In genomic region chr11:78750885-78751842, GRCm38 (mm10) we compare ENCODE assay signal across 8 mouse cellular contexts. TPM values are rescaled to one million over a fixed set of nuclear protein-coding genes. Genes with fewer than 3 reads are reported as not detected.
DNase-seq lines count a peak whose midpoint lies in the region; ATAC-seq and TF ChIP-seq lines count a peak whose summit lies in the region.

Gene Ccnq (minus strand): TSS chr11:78751729.

- no peak for TF ChIP-seq CTCF in MEL (IDR thresholded peaks at IDR 0.05 in 2 of 3, conservative IDR thresholded peaks at IDR 0.05 in 1 of 3; ENCODE audit: control insufficient read depth in 1 of 3, insufficient read depth in 1 of 3, low read depth in 2 of 3, low read length in 3 of 3, poor library complexity in 1 of 3, severe bottlenecking in 1 of 3)
- TF ChIP-seq CTCF in olfactory bulb, adult 2 months (IDR thresholded peaks at IDR 0.05; ENCODE audit: insufficient read depth, low read depth, low read length), result no peak
- 0 out of 2 replicates have a peak, but pooled peaks have one; percentile 29 for TF ChIP-seq CTCF in thymus, adult 2 months (IDR thresholded peaks at IDR 0.05; ENCODE audit: borderline replicate concordance, control insufficient read depth, extremely low read depth, insufficient read depth, low read length, poor library complexity)

- no peak for TF ChIP-seq RAD21 in MEL (IDR thresholded peaks at IDR 0.05; ENCODE audit: low read depth, low read length)

- peak within 1 kb of the TSS; percentile 57 for H3K27ac ChIP-seq in MEL (ENCODE audit: control insufficient read depth, low read depth, low read length)
- peak within 1 kb of the TSS; percentile 72 for H3K27ac ChIP-seq in forebrain, embryonic 14.5 days (ENCODE audit: low read depth, low read length)
- H3K27ac ChIP-seq in lung, embryonic 15.5 days, result peak within 1 kb of the TSS; percentile 83
- H3K27ac ChIP-seq in olfactory bulb, adult 2 months (ENCODE audit: insufficient read depth, low read depth, low read length), result peak within 1 kb of the TSS; percentile 60
- peak within 1 kb of the TSS; percentile 33; the same call in 1 of the 2 replicates for H3K27ac ChIP-seq in thymus, adult 2 months (ENCODE audit: control insufficient read depth, insufficient read depth, low read length)

- peaks cover 8 to 25% of the 10 kb centered on the region in 2 experiments for H3K4me1 ChIP-seq in MEL (ENCODE audit: control insufficient read depth in 1 of 2, insufficient read depth in 2 of 2, low read length in 2 of 2)
- H3K4me1 ChIP-seq in forebrain, embryonic 14.5 days (ENCODE audit: control insufficient read depth, insufficient read depth, low read length), result peaks cover 4% of the 10 kb centered on the region; the same call in 1 of the 2 replicates
- peaks cover 16% of the 10 kb centered on the region; the same call in 1 of the 2 replicates for H3K4me1 ChIP-seq in lung, embryonic 15.5 days
- peaks cover 12% of the 10 kb centered on the region for H3K4me1 ChIP-seq in olfactory bulb, adult 2 months (ENCODE audit: control insufficient read depth, insufficient read depth, low read length)
- peaks cover 10% of the 10 kb centered on the region for H3K4me1 ChIP-seq in thymus, adult 2 months (replicated peaks; ENCODE audit: control insufficient read depth, insufficient read depth, low read length)

- TF ChIP-seq EP300 in MEL (IDR thresholded peaks at IDR 0.05; ENCODE audit: low read depth in 1 of 2, low read length in 2 of 2), result 0 out of 4 replicates have a peak, but pooled peaks of 1 of the 2 experiments have one; percentile 21

- H3K9ac ChIP-seq in MEL (ENCODE audit: control insufficient read depth, low read depth, low read length, poor library complexity, severe bottlenecking), result peak within 1 kb of the TSS; percentile 74
- peak within 1 kb of the TSS; percentile 80 for H3K9ac ChIP-seq in forebrain, embryonic 14.5 days (ENCODE audit: low read length)
- H3K9ac ChIP-seq in lung, embryonic 15.5 days, result peak within 1 kb of the TSS; percentile 84

- peak within 1 kb of the TSS; percentile 76 for H3K4me2 ChIP-seq in forebrain, embryonic 14.5 days (ENCODE audit: low read length)
- H3K4me2 ChIP-seq in lung, embryonic 15.5 days, result peak within 1 kb of the TSS; percentile 85

- peaks cover 11% of the 10 kb centered on the region for H3K79me2 ChIP-seq in MEL (ENCODE audit: control insufficient read depth, insufficient read depth, low read length, poor library complexity)

- intact Hi-C loops in heart, postnatal 14 days (cut with DNase I), result no loop called here

- peak; percentile 95 for DNase-seq in MEL (ENCODE audit: low read depth, low spot score)
- DNase-seq in cerebellum, adult 11-12 months, result peak; percentile 49
- peak; percentile 81 for DNase-seq in forebrain, embryonic 14.5 days (ENCODE audit: low spot score)
- DNase-seq in heart, postnatal 14 days, result peak; percentile 81 to 85
- DNase-seq in large intestine, adult 2 months (ENCODE audit: low read depth, low spot score), result peak; percentile 54
- DNase-seq in thymus, adult 2 months, result peak; percentile 74

- H3K4me3 ChIP-seq in MEL (ENCODE audit: control insufficient read depth in 1 of 2, insufficient read depth in 1 of 2, low read depth in 2 of 2, low read length in 2 of 2), result peak within 1 kb of the TSS; percentile 59 to 63
- peak within 1 kb of the TSS; percentile 66 for H3K4me3 ChIP-seq in forebrain, embryonic 14.5 days (ENCODE audit: low read depth, low read length)
- H3K4me3 ChIP-seq in lung, embryonic 15.5 days, result peak within 1 kb of the TSS; percentile 84
- H3K4me3 ChIP-seq in olfactory bulb, adult 2 months (ENCODE audit: insufficient read depth, low read depth, low read length), result peak within 1 kb of the TSS; percentile 89
- H3K4me3 ChIP-seq in thymus, adult 2 months (ENCODE audit: control insufficient read depth, insufficient read depth, low read length), result peak within 1 kb of the TSS; percentile 93

- no peaks in the 10 kb centered on the region for H3K27me3 ChIP-seq in MEL (ENCODE audit: control insufficient read depth in 1 of 2, insufficient read depth in 2 of 2, low read length in 2 of 2)
- H3K27me3 ChIP-seq in forebrain, embryonic 14.5 days (replicated peaks; ENCODE audit: control insufficient read depth, insufficient read depth, low read length), result no peaks in the 10 kb centered on the region
- H3K27me3 ChIP-seq in lung, embryonic 15.5 days, result no peaks in the 10 kb centered on the region
- H3K27me3 ChIP-seq in thymus, adult 2 months (ENCODE audit: control insufficient read depth, insufficient read depth, low read length), result no peaks in the 10 kb centered on the region

- peaks cover 0 to 26% of the 10 kb centered on the region in 2 experiments; a peak in 2 of 4 replicates for H3K36me3 ChIP-seq in MEL (ENCODE audit: control insufficient read depth in 1 of 2, insufficient read depth in 2 of 2, low read length in 2 of 2)
- no peaks in the 10 kb centered on the region for H3K36me3 ChIP-seq in forebrain, embryonic 14.5 days (ENCODE audit: control insufficient read depth, insufficient read depth, low read length)
- H3K36me3 ChIP-seq in lung, embryonic 15.5 days, result 0 out of 2 replicates have a peak, but pooled peaks cover 15% of the 10 kb centered on the region
- no peaks in the 10 kb centered on the region for H3K36me3 ChIP-seq in thymus, adult 2 months (ENCODE audit: control insufficient read depth, insufficient read depth, low read length)

- peak; percentile 99 for TF ChIP-seq POLR2A in MEL (IDR thresholded peaks at IDR 0.05; ENCODE audit: control insufficient read depth in 1 of 2, insufficient read depth in 1 of 2, low read depth in 1 of 2, low read length in 2 of 2, poor library complexity in 1 of 2)
- peak; percentile 54 for TF ChIP-seq POLR2A in olfactory bulb, adult 2 months (IDR thresholded peaks at IDR 0.05; ENCODE audit: insufficient read depth, low read depth, low read length)
- peak; percentile 77 for TF ChIP-seq POLR2A in thymus, adult 2 months (IDR thresholded peaks at IDR 0.05; ENCODE audit: control insufficient read depth, extremely low read depth, insufficient read depth, low read length, poor library complexity)

- ATAC-seq in forebrain, embryonic 14.5 days, result peak; percentile 90
- peak; percentile 94 for ATAC-seq in lung, embryonic 15.5 days (ENCODE audit: borderline replicate concordance, extremely low read depth, low FRiP score, low TSS enrichment)

- 10% methylated on average over 58 of the region's 59 CpGs for WGBS in forebrain, embryonic 14.5 days
- 7% methylated on average over 59 of the region's 59 CpGs for WGBS in large intestine, adult 2 months
- WGBS in lung, embryonic 15.5 days, result 8% methylated on average over 58 of the region's 59 CpGs
- WGBS in olfactory bulb, adult 2 months, result 9% methylated on average over 58 of the region's 59 CpGs
- 11% methylated on average over 59 of the region's 59 CpGs for WGBS in thymus, adult 2 months

- no peaks in the 10 kb centered on the region for H3K9me3 ChIP-seq in MEL (replicated peaks; ENCODE audit: insufficient read depth, low read length)
- H3K9me3 ChIP-seq in forebrain, embryonic 14.5 days (replicated peaks; ENCODE audit: control insufficient read depth, low read length), result no peaks in the 10 kb centered on the region
- H3K9me3 ChIP-seq in lung, embryonic 15.5 days, result no peaks in the 10 kb centered on the region

TF ChIP-seq in MEL, 35 proteins besides CTCF, POLR2A, EP300 and RAD21 (continues in another document):
- TF ChIP-seq MYC (IDR thresholded peaks at IDR 0.05; ENCODE audit: low read depth, low read length) (peak; percentile 93), ZMIZ1 (IDR thresholded peaks at IDR 0.05; ENCODE audit: low read depth, low read length) (no peak; the same call in 1 of the 2 replicates), NRF1 (IDR thresholded peaks at IDR 0.05; ENCODE audit: insufficient read depth, low read depth, low read length, poor library complexity, severe bottlenecking) (0 out of 2 replicates have a peak, but pooled peaks have one; percentile 25), CHD2 (IDR thresholded peaks at IDR 0.05; ENCODE audit: low read length) (no peak), SMC3 (IDR thresholded peaks at IDR 0.05; ENCODE audit: low read depth, low read length) (no peak), POLR2AphosphoS5 (IDR thresholded peaks at IDR 0.05; ENCODE audit: borderline replicate concordance, low read depth, low read length) (peak; percentile 26; the same call in 1 of the 2 replicates), CHD1 (IDR thresholded peaks at IDR 0.05; ENCODE audit: low read depth, low read length) (no peak; the same call in 1 of the 2 replicates), ZC3H11A (IDR thresholded peaks at IDR 0.05; ENCODE audit: low read depth, low read length) (no peak), SIN3A (IDR thresholded peaks at IDR 0.05; ENCODE audit: low read length) (peak; percentile 94), TBP (IDR thresholded peaks at IDR 0.05; ENCODE audit: low read depth, low read length) (peak; percentile 84), USF2 (IDR thresholded peaks at IDR 0.05; ENCODE audit: borderline replicate concordance in 1 of 2, insufficient read depth in 1 of 2, low read depth in 1 of 2, low read length in 2 of 2) (no peak), GATA1 (IDR thresholded peaks at IDR 0.05; ENCODE audit: low read depth, low read length) (no peak), ZKSCAN1 (IDR thresholded peaks at IDR 0.05; ENCODE audit: low read depth, low read length) (no peak), HCFC1 (IDR thresholded peaks at IDR 0.05; ENCODE audit: low read depth, low read length) (peak; percentile 88), ETS1 (IDR thresholded peaks at IDR 0.05; ENCODE audit: low read depth, low read length) (no peak), NELFE (IDR thresholded peaks at IDR 0.05; ENCODE audit: low read depth, low read length) (peak; percentile 98), MYB (IDR thresholded peaks at IDR 0.05; ENCODE audit: low read depth, low read length) (no peak), MAZ (IDR thresholded peaks at IDR 0.05; ENCODE audit: low read depth, low read length) (0 out of 2 replicates have a peak, but pooled peaks have one; percentile 66), TCF12 (IDR thresholded peaks at IDR 0.05; ENCODE audit: low read depth, low read length) (peak; percentile 71; the same call in 1 of the 2 replicates), RCOR1 (IDR thresholded peaks at IDR 0.05; ENCODE audit: low read depth, low read length) (no peak), ELF1 (IDR thresholded peaks at IDR 0.05; ENCODE audit: low read depth, low read length) (peak; percentile 84)

RNA-seq across cellular contexts. Expression of gene Ccnq, which starts in this region (rescaled TPM):
- 74.1 and 77.5 TPM in 2 replicates for total RNA-seq in MEL (2012; rRNA removed)
- polyA plus RNA-seq in MEL (2012; ENCODE audit: insufficient read depth in 1 of 2, insufficient read length in 2 of 2, low read depth in 1 of 2, low replicate concordance in 2 of 2, missing spikeins in 1 of 2), result 10 to 100 TPM in 1 of 2 experiments, not detected in 1; 80.5 TPM
- polyA plus RNA-seq in forebrain, embryonic 14.5 days (2014; fragmentation: Nextera tagmentation; extraction: Ambion mirVana), result 40.7 and 48.9 TPM in 2 replicates
- total RNA-seq in heart, postnatal 14 days (2021), result 10 to 100 TPM; 12.9 to 14.2 TPM
- polyA plus RNA-seq in large intestine, adult 2 months (2012; rRNA removed), result 41.2 and 46.3 TPM in 2 replicates
- polyA plus RNA-seq in lung, embryonic 15.5 days (2015; fragmentation: Nextera tagmentation; extraction: Ambion mirVana), result 40.2 and 40.9 TPM in 2 replicates
- polyA plus RNA-seq in olfactory bulb, adult 2 months (2012; ENCODE audit: insufficient read depth, insufficient read length, low replicate concordance, missing spikeins), result not detected in 2 replicates
- 75.6 and 78.7 TPM in 2 replicates for polyA plus RNA-seq in thymus, adult 2 months (2012; rRNA removed)

Comparison
In these comparisons a context has a peak if more than half of its experiments do, and no peak if none do; other contexts are left out.
1. Peak in every context shown above with its lines: DNase-seq, ATAC-seq, H3K4me3 ChIP-seq and H3K27ac ChIP-seq.
2. RNA of gene Ccnq (polyA plus RNA-seq): 80.5 TPM in MEL, 75.6 to 78.7 TPM in thymus, adult 2 months, 40.7 to 48.9 TPM in forebrain, embryonic 14.5 days, 41.2 to 46.3 TPM in large intestine, adult 2 months and 40.2 to 40.9 TPM in lung, embryonic 15.5 days; not detected in olfactory bulb, adult 2 months; every median in the first group is over 10 times any median in the second.
3. H3K27ac ChIP-seq: peak in every context shown above with its lines; median percentile 83 in lung, embryonic 15.5 days; 72 in forebrain, embryonic 14.5 days; 60 in olfactory bulb, adult 2 months; 57 in MEL; 33 in thymus, adult 2 months.